Mouse (Mus musculus) embryo, embryonic 11 days (tissue): Measurements from ENCODE around the gene Cyld.
"Not testable (repeated sequence)": the region's sequence is repeated elsewhere in the genome, so short reads cannot be mapped to it uniquely, and the experiment has no call there.

ENCODE experiments used
- DNase-seq: peaks from one replicate; pipeline ENCODE4 v3.0.0-alpha.2; 2015

Gene Cyld

DNA sequence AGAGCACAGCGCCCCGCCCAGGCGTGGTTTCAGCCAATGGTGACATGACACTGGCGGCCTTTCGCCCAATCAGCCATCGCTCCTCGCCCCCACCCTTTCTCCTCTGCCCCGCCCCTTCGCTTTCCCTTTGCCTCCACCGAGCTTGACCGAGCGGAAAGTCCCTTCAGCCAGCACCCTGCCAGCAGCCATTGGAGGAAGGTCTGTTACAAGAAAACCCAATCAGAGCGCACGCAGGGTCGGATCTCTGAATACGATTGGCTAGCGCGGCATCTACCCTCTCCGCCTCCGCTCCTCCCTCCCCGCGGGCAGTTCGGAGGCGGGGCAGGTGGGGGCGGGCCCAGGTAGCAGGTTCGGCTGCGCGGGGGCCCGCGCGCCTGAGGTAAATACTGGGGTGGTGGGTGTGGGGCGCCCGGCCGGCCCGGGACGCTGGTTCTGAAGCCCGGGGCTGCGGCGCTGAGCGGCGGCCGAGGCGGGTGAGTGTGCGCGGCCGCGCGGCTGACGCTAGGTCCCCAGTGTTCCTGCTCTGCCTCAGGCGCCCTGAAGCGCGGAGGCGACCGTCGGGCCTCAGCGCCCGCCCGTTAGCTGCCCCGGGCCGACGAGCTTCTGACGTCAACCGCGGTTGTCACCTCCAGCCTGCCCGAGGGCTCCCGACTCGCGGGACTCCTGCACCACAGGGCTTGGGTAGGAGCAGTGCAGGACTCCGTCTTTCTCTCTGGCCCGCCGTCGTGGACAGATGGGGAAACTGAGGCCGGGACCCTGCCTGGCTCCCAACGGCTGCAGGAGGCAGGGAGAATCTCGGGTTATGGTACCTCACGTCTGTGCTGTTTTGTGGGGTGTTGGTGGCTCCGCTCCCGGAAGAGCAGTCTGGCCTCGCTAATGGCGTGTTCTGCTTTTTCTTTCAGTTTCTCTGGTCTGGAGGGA is at the start of gene Cyld:
Gene Cyld, plus strand, starts transcription at position 308 of the 921 bp plus-strand sequence.
- DNase-seq: peak; percentile 99

DNA sequence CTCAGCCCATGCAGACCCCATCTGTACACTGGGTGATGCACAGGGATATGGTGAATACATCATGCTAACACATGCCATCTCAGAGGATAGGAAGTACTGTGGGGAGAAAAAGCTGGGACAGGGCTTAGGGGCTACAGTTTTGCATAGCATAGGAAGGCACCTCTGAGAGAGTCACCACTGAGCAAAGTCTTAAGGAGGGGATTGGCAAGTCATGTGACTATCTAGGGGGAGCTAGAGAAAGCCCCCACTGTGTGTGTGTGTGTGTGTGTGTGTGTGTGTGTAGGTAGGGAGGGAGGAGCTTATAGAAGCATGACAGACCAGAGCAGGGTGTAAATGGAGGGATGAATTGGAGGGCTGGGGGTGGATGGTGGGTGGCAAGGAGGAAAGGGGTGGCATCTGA is 48.5 kb upstream of the Cyld start:
- no peak for DNase-seq

DNA sequence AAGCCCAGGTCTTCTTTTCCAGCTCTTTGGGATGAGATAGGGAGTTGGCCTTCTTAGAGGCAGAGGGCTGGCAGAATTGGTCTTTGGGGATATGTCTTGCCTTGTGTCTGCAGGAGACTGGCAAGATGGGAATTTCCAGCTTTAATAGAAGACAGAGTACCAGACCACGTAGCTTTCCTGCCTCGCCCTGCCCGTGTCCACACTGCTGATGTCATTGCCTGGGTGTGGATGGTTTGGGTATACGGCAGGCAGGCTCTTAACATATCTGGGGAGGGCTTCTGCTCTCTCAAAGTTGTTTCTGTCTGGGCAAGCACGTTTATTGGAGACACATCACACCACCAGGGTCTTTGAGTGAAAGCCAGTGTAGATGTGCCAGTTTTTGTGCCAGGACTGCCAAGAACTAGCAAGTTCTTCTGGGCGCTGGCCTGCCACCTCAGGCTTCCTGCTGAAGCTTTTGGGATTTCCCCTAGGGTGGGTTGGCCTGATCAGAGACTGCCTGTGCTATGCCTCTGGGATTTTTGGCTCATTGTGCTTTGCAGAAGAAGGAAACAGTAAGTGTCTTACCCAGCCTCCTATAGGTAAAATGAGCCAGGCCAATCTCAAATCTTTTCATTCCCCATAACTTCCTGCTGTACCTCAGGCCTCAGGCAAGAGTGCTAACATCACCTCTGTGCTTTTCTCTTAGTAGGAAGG is 46.7 kb upstream of the Cyld start:
- DNase-seq: no peak

DNA sequence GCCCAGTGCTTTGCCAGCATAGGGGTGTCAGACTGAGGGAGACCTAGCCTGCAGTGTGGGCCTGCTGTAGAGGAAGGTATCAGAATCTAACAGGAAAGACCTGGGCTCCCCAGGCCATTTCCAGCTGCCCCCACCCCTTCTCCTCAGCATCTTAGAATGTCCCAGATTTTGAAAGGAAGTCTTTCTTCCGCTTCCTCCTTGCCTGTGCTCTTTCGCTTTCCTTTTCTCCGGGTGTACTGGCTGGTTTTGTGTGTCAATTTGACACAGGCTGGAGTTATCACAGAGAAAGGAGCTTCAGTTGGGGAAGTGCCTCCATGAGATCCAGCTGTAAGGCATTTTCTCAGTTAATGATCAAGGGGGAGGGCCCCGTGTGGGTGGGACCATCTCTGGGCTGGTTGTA is 45.7 kb upstream of the Cyld start:
- DNase-seq: not testable (repeated sequence)

DNA sequence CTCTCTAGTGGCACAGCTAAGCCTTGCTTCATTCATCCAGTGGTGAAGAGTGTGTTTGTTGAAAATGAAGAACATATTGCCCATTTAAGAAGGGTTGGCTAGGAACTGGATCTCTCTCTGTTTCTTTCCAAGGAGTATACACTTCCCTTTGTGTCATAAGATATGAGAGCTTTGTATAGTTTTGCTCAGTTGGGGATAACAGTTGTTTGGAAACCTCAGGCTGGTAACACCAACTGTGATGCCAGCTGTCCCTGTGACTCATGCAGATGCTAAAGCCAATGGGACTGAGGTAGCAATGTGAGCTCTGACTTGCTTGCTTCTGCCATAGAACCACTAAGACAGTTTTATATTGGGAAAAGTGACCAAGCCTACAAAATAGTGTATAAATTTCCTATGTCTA is 41.5 kb upstream of the Cyld start:
- no peak for DNase-seq

DNA sequence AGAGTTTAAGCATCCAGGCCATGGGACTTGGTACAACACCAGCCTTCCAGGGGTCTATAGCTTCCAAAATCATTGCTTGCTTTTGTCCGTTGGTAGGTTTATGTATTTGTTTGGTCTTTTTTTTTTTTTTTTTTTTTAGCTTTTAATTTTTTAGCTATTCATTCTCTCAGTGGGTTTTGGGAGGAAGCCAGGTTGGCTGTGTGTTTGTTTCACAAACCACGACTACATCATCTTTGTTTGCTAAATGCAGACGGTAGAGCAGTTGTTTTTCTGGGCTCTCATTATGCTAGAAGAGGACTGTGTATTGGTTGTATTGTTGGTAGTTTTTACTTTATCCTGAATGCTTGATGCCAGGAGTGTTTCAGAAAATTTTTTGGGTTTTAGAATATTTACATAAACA is 37.0 kb upstream of the Cyld start:
- no peak for DNase-seq

DNA sequence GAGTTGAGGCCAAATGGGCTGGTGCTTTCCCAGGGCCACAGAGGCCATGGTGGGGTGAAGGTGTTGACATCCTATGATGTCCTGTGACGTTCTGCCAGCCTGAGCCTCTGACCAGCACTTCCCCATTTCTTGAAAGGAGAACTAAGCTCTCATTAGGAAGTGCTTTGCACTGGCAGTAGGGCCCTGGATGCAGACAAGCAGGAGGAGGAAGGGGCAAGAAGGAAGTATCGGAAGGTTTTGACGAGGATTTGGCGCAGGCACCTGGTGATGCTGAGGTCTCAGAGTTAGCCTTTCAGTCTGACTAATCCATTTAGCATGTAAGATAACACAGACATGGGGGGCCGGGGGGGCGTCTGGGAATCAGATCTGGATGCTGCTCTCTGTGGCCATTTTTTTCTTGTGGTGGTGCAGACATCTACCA is 34.4 kb upstream of the Cyld start:
- DNase-seq: no peak

DNA sequence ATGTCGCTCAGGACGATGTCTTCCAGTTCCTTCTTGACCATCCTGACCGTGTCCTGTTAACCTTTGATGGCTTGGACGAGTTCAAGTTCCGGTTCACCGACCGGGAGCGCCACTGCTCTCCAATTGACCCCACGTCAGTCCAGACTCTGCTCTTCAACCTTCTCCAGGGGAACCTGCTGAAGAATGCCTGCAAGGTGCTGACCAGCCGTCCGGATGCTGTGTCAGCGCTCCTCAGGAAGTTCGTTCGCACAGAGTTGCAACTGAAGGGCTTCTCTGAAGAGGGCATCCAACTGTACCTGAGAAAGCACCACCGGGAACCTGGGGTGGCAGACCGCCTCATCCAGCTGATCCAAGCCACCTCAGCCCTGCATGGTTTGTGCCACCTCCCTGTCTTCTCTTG is 32.7 kb upstream of the Cyld start:
- no peak for DNase-seq

DNA sequence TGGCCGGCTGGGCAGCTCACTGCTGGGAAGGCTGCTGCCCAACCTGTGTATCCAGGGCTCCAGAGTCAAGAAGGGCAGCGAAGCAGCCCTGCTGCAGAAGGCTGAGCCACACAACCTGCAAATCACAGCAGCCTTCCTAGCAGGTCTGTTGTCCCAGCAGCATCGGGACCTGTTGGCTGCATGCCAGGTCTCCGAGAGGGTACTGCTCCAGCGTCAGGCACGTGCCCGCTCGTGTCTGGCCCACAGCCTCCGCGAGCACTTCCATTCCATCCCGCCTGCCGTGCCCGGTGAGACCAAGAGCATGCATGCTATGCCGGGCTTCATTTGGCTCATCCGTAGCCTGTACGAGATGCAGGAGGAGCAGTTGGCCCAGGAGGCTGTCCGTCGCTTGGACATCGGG is 31.9 kb upstream of the Cyld start:
- DNase-seq: no peak

DNA sequence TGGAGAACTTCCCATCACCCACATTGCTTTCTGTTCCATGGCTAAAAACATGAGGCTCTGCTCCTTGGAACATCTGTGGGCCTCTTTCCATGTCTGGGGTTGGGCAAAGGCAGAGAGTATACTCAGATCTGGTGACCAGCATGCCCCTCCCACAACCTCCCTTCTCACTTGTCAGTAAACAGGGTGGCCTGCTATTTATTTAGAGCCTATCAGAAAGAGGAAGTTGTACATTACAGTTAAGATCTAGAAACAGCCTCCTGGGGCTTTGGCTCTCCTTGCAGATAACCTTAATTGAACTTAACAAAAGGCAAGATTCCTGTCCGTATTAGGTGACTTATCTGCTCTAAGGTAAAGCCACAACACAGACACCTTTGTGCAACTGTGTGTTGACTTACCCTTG is 30.4 kb upstream of the Cyld start:
- DNase-seq: no peak

DNA sequence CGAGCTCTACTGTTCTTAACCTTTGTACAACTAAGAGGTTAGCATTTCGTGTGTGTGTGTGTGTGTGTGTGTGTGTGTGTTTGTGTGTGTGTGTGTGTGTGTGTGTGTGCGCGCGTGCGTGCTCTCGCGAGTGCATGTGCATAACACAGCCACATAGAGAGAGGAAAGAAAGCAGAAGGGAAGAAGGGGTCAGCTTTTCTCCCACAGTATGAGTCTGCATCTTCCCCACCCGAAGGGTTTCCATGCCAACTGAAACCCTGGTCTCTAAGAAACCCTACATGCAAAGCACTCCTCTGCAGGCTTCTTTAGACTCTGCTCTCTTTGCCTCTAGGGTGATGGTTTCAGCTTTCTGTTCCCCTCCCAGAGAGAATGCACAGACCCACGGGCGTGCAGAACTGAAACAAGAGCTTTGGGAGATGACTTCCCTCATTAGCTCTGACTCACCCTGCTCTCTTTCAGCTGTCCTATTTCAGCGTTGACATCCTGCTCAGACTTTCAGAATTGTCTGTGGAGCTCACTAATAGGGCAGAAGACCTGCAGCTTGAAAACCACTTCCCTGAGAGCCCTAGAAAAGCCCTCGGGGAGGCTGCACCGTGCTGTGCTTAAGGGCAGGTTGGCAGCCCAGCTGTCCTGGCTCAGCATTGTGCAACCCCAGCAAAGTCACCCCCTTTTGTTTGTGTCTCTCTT is 28.3 kb upstream of the Cyld start:
- peak; percentile 7 for DNase-seq

DNA sequence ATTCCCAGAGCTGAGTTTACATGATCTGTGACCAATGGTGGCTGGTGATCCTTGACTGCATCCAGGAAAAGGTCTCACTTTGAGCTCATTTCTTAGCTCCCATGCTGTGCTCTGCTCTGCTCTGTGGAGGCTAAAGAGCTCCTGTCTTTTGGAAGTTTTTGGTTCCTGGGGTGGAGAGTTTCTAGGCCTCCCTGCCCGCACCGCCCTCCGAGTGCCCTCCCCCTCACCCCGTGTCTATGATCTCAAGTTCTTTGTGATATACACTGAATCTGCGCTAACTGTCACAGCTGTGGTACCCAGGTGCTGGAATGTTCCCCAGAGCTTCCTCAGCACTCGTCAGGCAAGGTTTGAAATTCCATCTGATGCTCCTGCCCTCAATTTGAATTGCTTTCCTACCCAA is 26.0 kb upstream of the Cyld start:
- DNase-seq: no peak

DNA sequence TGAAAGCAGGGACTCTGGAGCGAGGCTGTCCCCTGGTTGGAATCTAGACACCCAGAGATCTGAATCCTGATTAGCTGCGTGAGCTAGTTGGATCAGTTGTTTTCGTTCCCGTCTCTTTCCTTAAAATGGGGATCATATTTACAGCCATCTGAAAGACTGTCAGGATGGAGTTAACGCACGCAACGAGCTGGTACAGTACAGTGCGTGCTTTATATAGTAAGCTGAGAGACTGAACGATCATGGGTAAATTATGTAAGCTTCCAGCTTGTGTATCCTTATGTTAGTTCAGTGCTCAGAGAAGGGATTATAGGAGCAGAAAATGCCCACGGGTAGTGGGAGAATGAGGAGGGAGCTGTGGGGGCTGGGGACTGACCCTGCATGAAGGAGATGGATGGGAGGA is 25.3 kb upstream of the Cyld start:
- no peak for DNase-seq

DNA sequence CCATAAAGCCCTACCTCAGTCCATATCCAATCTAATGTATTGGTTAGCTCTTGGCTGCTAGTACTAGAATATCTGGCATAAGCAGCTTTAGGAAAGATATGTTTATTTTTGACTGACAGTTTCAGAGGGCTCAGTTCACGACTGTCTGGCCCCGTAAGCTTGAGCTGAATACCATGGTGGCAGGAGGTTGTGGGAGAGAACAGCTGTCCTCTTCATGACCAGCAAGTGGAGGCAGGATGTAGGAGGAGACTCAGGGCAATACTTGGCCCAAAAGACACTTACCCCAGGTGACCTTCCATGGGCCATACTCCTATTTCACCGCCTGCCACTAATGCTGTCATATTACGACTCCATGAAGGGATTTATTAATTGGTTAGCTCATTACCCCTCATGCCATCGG is 23.0 kb upstream of the Cyld start:
- no peak for DNase-seq

DNA sequence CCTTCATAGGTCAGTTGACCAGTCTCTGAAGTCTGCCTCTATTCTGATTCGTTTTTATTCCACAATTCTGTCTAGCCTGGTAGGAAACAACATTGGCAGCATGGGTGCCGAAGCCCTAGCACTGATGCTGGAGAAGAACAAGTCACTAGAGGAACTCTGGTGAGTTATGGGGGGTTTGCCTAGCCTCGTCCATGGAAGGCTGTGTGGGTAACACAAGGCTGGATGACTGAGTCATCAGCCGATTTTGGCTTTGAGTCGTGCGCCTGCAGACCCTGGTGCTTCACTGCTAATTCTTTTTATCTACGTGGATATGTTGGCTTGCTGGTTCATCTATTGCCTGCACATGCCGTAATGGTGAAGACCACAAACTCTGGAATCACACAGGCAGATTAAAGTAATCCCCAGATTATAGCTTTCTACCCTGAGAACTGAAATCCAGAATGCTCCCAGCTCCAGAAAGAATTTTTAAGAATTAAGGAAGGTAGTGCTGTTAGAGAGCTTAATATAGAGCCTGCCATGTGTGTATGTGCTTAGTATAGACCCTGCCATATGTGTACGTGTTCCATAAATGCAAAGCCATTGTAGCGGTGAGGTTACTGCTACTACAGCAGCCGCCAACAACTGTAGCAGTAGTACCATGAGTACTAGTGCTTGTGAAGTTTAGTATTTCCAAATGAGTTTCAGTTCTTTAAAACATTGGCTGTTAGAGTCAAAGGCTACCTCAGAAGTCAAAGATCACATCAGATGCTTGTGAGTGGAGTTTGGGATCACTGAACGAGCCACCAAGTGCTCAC is 21.3 kb upstream of the Cyld start:
- no peak for DNase-seq

DNA sequence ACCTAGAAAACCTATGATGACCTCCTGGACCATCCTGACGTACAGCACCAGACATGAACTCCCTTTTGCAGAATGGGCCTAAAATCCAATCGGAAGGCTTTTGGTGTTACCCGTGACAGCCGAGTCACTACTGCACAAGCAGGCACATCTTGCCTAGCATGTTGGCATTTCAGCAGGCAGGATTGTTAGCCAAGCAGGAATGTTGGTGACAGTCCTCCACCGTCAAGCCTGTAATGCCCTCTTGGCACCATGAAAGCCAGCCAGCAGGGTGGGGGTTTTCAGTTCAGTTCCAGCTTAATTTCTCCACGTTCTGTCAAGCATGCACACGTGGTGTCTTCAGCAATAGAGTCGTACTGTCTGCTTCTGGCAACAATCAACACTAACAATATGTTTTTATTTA is 19.8 kb upstream of the Cyld start:
- DNase-seq: no peak

DNA sequence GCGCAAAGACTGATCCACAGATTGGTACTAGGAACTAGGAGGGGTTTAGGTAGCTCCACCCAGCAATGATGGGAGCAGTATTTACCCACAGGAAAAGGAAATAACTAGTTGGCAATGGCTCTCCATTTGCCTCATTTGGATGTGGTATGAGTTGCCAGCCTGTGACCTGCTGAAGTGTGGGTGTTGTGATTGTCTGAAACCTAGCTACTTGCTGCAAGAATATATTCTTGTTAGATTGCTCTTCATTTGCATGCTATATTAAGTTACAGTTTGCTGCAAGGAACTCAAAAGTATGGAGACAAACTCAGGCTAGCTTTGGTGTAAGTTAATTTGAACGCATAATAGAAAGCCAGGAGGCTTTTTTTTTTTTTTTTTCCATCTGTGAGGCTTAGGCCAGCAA is 16.3 kb upstream of the Cyld start:
- DNase-seq: no peak

DNA sequence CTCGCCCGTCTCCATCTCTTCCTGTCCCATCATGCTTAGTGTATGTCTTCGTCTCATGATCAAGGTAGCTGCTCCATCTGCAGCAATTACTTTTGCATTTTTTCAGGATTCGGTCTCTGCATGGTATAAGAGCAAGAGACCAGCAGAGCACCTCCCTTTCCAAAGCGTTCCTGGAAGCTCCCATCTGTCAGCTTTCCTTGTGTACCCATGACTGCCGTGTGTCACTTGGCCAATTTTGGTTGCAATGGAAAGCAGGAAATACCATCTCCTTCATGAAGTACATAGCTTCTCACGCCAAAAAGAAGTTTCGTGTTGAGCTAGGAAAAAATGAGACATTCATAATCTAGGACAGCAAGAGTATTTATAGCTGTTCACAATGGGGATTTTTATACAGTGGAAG is 15.8 kb upstream of the Cyld start:
- DNase-seq: no peak

DNA sequence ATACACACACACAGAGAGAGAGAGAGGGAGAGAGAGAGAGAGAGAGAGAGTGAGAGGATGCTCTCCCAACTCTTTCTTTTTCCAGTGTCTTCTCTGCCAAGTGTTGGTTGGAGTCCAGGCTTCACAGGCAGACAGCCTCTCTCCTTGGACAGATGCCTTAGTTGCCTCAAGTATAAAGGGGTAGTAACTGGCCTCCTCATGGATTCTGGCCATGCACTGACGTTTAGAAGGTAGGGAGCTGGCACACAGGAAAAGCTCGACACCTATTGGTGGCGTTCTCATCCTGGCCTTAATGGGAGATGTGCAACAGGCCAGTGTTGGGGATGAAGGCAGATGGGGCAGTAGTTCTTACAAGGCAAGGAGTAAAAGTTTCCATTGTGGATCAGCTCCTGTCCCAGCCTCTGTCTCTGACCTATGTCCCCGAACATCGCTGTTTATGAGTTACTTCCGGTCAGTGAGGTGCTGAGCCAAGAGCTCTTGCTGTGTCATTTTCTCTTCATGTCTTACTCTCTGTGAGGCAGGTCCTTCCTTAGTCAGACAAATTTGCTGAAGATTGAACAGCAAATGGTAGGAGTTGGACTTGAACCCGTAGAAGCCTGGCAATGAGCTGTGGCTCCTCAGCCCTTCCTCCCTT is 13.1 kb upstream of the Cyld start:
- no peak for DNase-seq

DNA sequence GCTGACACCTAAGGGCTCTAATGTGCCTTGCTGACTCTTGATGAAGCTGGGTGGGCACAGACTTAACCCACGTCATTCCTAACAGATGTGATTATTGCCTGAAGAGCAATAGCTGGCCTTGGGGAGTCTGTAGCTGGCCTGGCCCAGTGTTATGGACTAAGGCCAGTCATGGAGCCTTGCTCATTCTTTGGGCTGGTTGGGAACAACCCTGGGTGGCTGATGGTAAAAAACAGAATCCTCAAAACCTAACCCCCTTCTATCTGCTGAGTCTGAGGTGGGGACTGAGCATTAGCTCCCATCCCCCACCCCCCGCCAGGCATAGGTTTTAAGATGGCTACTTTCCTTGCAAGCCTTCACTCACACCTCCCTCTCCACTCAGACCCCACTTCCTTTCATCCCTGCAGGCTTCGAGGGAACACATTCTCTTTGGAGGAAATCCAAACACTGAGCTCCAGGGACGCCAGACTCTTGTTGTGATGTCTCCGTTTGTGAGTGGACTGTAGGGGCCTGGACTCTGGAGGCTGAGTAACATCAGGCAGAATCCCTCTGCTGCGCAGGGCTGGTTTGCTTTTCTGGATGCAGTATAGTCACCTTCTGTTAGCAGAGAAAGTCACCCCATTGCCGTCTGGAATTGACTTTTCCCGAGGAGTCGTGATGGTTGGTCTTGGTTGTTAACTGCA is 10.5 kb upstream of the Cyld start:
- no peak for DNase-seq

DNA sequence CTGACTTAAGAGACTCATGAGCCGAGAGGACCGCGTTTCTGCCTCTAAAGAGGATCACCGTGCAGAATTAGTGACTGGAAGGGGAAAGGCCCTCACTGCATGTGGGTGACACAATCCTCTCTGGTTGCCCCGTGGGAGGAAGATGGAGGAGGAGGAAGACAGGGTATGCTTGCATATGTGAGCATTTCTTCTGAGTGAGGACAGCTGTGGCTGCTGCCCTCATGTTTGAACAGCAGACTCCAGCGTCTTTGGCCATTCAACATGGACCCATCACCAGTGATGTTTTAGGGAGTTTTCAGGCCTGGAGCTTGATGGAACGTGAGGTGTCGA is 10.0 kb upstream of the Cyld start:
- no peak for DNase-seq

DNA sequence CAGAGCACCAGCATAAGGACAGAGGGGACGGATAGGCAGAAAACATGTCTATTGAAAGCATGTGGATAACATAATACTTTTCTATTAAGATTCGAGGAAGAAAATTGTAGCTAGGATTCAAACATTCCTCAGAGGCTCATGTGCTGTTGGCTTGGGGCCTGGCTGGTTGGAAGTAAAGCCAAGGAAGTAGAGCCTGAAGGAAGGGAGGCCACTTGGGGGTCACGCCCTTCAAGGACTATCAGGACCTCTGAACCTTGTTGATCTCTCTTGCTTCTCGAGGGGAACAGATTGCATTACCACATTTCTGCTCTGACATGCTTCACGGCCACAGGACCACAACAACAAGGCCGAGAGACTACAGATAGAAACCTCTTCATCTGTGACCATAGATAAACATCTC is 7.7 kb upstream of the Cyld start:
- DNase-seq: no peak
